Mouse (Mus musculus) liver, embryonic 11.5 days (tissue): ENCODE measurements around the gene Pkn2. TPM values are rescaled to one million over a fixed set of nuclear protein-coding genes. Genes with fewer than 3 reads are reported as not detected.

ENCODE experiments used
- ATAC-seq: fragments of 200-750 bp; cut with Nextera tagmentation; replicated peaks from 2 replicates; pipeline ENCODE4 v1.8.0; 2017; ENCODE audit warnings: moderate number of reproducible peaks, mild to moderate bottlenecking, moderate TSS enrichment, moderate library complexity; ENCODE audit not compliant: low FRiP score
- DNase-seq: peaks from one replicate; pipeline ENCODE4 v3.0.0-alpha.2; 2017; ENCODE audit warnings: low spot score
- H3K27ac ChIP-seq: fragments of 300-500 bp; sonication (generic); 2 replicates; pipeline ENCODE4 v1.5.1; 2014; ENCODE audit warnings: mild to moderate bottlenecking, low read depth, low read length, control low read depth
- H3K27me3 ChIP-seq: fragments of 300-500 bp; sonication (generic); replicated peaks from 2 replicates; pipeline ENCODE4 v1.6.1; 2014; ENCODE audit warnings: low read length, mixed read lengths; ENCODE audit not compliant: control insufficient read depth, insufficient read depth
- H3K36me3 ChIP-seq: fragments of 300-500 bp; sonication (generic); 2 replicates; pipeline ENCODE4 v1.6.1; 2014; ENCODE audit warnings: mild to moderate bottlenecking, low read length, moderate library complexity, mixed read lengths; ENCODE audit not compliant: control insufficient read depth, insufficient read depth
- H3K4me1 ChIP-seq: fragments of 300-500 bp; sonication (generic); replicated peaks from 2 replicates; pipeline ENCODE4 v1.6.1; 2014; ENCODE audit warnings: low read length, mixed read lengths; ENCODE audit not compliant: control insufficient read depth, insufficient read depth
- H3K4me2 ChIP-seq: fragments of 300-500 bp; sonication (generic); 2 replicates; pipeline ENCODE4 v1.6.1; 2014; ENCODE audit warnings: mild to moderate bottlenecking, control low read depth, moderate library complexity
- H3K4me3 ChIP-seq: fragments of 300-500 bp; sonication (generic); 2 replicates; pipeline ENCODE4 v1.5.1; 2014; ENCODE audit warnings: low read depth, low read length, control low read depth
- H3K9ac ChIP-seq: fragments of 300-500 bp; sonication (generic); 2 replicates; pipeline ENCODE4 v1.6.1; 2014; ENCODE audit warnings: low read depth, low read length, control low read depth
- H3K9me3 ChIP-seq: fragments of 300-500 bp; sonication (generic); 2 replicates; pipeline ENCODE4 v1.6.1; 2016; ENCODE audit warnings: low read length, inconsistent platforms, mixed read lengths; ENCODE audit not compliant: control insufficient read depth
- WGBS: fragments of 180-500 bp; shearing (Covaris S2); extraction: QIAGEN DNeasy Blood & Tissue Kit; methylation state at CpG from one replicate; pipeline ENCODE4 v1.1.7; 2014; 5-methylcytosine and 5-hydroxymethylcytosine counted together
- polyA plus RNA-seq: library from polyadenylated mRNA; unstranded; fragments of >200 nt; fragmentation: Nextera tagmentation; extraction: Ambion mirVana; gene quantifications from 2 replicates; pipeline ENCODE4 v1.2.1, GENCODE M21; 2014

The Pkn2 gene
- polyA plus RNA-seq, 1 experiment from 2014 or later: 42.7 TPM

- H3K4me3 ChIP-seq: peak within 1 kb of the TSS; percentile 93
- H3K4me1 ChIP-seq: peaks cover 21% of the 10 kb centered on the region
- H3K9me3 ChIP-seq: no peaks in the 10 kb centered on the region
- no peaks in the 10 kb centered on the region for H3K36me3 ChIP-seq
- ATAC-seq (peak; percentile 99), DNase-seq (peak; percentile 93)
- H3K4me2 ChIP-seq: peak within 1 kb of the TSS; percentile 70
- under 1% methylated on average over 64 of the region's 64 CpGs for WGBS
- peak within 1 kb of the TSS; percentile 85 for H3K27ac ChIP-seq
- H3K27me3 ChIP-seq: no peaks in the 10 kb centered on the region
- H3K9ac ChIP-seq: peak within 1 kb of the TSS; percentile 93
Observed at GRCm38 (mm10) chr3:142764995-142765777, 116.6 kb downstream of the Pkn2 start, which contains the start of gene Gtf2b. Gtf2b (plus strand) TSS chr3:142765045.

GRCm38 (mm10) chr3:142760356-142760755, 121.4 kb downstream of the Pkn2 start:
- no peak overlapping the region for H3K4me3 ChIP-seq
- 70% methylated on average over 6 of the region's 6 CpGs for WGBS
- no peak overlapping the region for H3K9ac ChIP-seq
- DNase-seq (no peak), ATAC-seq (no peak)
- no peaks in the 10 kb centered on the region for H3K9me3 ChIP-seq
- H3K36me3 ChIP-seq: no peaks in the 10 kb centered on the region
- H3K27me3 ChIP-seq: no peaks in the 10 kb centered on the region
- H3K4me2 ChIP-seq: no peak overlapping the region
- no peak overlapping the region for H3K27ac ChIP-seq
- peaks cover 13% of the 10 kb centered on the region for H3K4me1 ChIP-seq

- no peak for DNase-seq
- no peak for ATAC-seq
- H3K4me3 ChIP-seq: no peak overlapping the region
- no peak overlapping the region for H3K9ac ChIP-seq
- 73% methylated on average over 7 of the region's 7 CpGs for WGBS
- no peak overlapping the region for H3K4me2 ChIP-seq
- no peak overlapping the region for H3K27ac ChIP-seq
- no peaks in the 10 kb centered on the region for H3K9me3 ChIP-seq
- no peaks in the 10 kb centered on the region for H3K36me3 ChIP-seq
- H3K27me3 ChIP-seq: no peaks in the 10 kb centered on the region
- peaks cover 13% of the 10 kb centered on the region for H3K4me1 ChIP-seq
Observed at GRCm38 (mm10) chr3:142758593-142758992, 123.2 kb downstream of the Pkn2 start.

GRCm38 (mm10) chr3:142757841-142758240, 124.0 kb downstream of the Pkn2 start:
- no peaks in the 10 kb centered on the region for H3K27me3 ChIP-seq
- ATAC-seq: peak; percentile 86
- no peaks in the 10 kb centered on the region for H3K9me3 ChIP-seq
- no peak overlapping the region for H3K4me3 ChIP-seq
- WGBS: 20% methylated on average over 12 of the region's 12 CpGs
- H3K27ac ChIP-seq: no peak overlapping the region
- peaks cover 13% of the 10 kb centered on the region for H3K4me1 ChIP-seq
- no peaks in the 10 kb centered on the region for H3K36me3 ChIP-seq
- DNase-seq: no peak
- no peak overlapping the region for H3K9ac ChIP-seq
- peak overlapping the region; percentile 56 for H3K4me2 ChIP-seq

- peaks cover 13% of the 10 kb centered on the region for H3K4me1 ChIP-seq
- H3K9me3 ChIP-seq: no peaks in the 10 kb centered on the region
- 86% methylated on average over 18 of the region's 18 CpGs for WGBS
- H3K4me2 ChIP-seq: no peak overlapping the region
- H3K27ac ChIP-seq: no peak overlapping the region
- H3K9ac ChIP-seq: no peak overlapping the region
- H3K27me3 ChIP-seq: no peaks in the 10 kb centered on the region
- H3K4me3 ChIP-seq: no peak overlapping the region
- ATAC-seq: no peak
- no peaks in the 10 kb centered on the region for H3K36me3 ChIP-seq
- no peak for DNase-seq
Observed at GRCm38 (mm10) chr3:142755132-142755867, 126.5 kb downstream of the Pkn2 start.

GRCm38 (mm10) chr3:142749131-142749530, 132.7 kb downstream of the Pkn2 start:
- WGBS: 88% methylated on average over 16 of the region's 16 CpGs
- H3K4me2 ChIP-seq: no peak overlapping the region
- H3K36me3 ChIP-seq: no peaks in the 10 kb centered on the region
- H3K27me3 ChIP-seq: no peaks in the 10 kb centered on the region
- DNase-seq (no peak), ATAC-seq (no peak)
- H3K27ac ChIP-seq: no peak overlapping the region
- H3K9ac ChIP-seq: no peak overlapping the region
- no peak overlapping the region for H3K4me3 ChIP-seq
- H3K4me1 ChIP-seq: no peaks in the 10 kb centered on the region
- no peaks in the 10 kb centered on the region for H3K9me3 ChIP-seq

- no peak overlapping the region for H3K9ac ChIP-seq
- H3K36me3 ChIP-seq: no peaks in the 10 kb centered on the region
- ATAC-seq (no peak; the same call in 1 of the 2 replicates), DNase-seq (no peak)
- H3K4me2 ChIP-seq: no peak overlapping the region
- no peaks in the 10 kb centered on the region for H3K27me3 ChIP-seq
- no peaks in the 10 kb centered on the region for H3K4me1 ChIP-seq
- WGBS: 94% methylated on average over 7 of the region's 7 CpGs
- no peak overlapping the region for H3K4me3 ChIP-seq
- H3K9me3 ChIP-seq: no peaks in the 10 kb centered on the region
- no peak overlapping the region for H3K27ac ChIP-seq
Observed at GRCm38 (mm10) chr3:142747673-142748072, 134.1 kb downstream of the Pkn2 start.

- Histone ChIP-seq H3K36me3 (no peaks in the 10 kb centered on the region), H3K4me2 (no peak overlapping the region), H3K9ac (no peak overlapping the region), H3K27me3 (no peaks in the 10 kb centered on the region), H3K9me3 (no peaks in the 10 kb centered on the region), H3K4me3 (no peak overlapping the region), H3K4me1 (no peaks in the 10 kb centered on the region), H3K27ac (no peak overlapping the region)
- DNase-seq (no peak), ATAC-seq (no peak)
- WGBS: 86% methylated on average over 2 of the region's 2 CpGs
Observed at GRCm38 (mm10) chr3:142745076-142745475, 136.7 kb downstream of the Pkn2 start.
